Mouse (Mus musculus): ENCODE data around the gene Kansl2. TPM values are rescaled to one million over a fixed set of nuclear protein-coding genes. Genes with fewer than 3 reads are reported as not detected.

Kansl2 gene
- polyA plus RNA-seq, 1 experiment from 2014 or later, result 175 TPM

- H3K4me3 ChIP-seq, result no peak overlapping the region
- H3K9ac ChIP-seq (replicated peaks), result no peak overlapping the region
- H3K27me3 ChIP-seq, result no peaks in the 10 kb centered on the region
- WGBS, result 80% methylated on average over 18 of the region's 18 CpGs
- H3K4me2 ChIP-seq (replicated peaks), result no peak overlapping the region
- ATAC-seq (ENCODE audit: low FRiP score, low read depth), result no peak
- no peaks in the 10 kb centered on the region for H3K36me3 ChIP-seq
- no peaks in the 10 kb centered on the region for H3K4me1 ChIP-seq
- H3K9me3 ChIP-seq, result no peaks in the 10 kb centered on the region
- no peak overlapping the region for H3K27ac ChIP-seq (replicated peaks)
Measured at GRCm38 (mm10) chr15:98483907-98484886, 49.9 kb downstream of the Kansl2 start.

- Histone ChIP-seq H3K27ac (replicated peaks) (no peak within 1 kb of the TSS), H3K36me3 (no peaks in the 10 kb centered on the region), H3K9ac (replicated peaks) (no peak within 1 kb of the TSS), H3K4me1 (no peaks in the 10 kb centered on the region), H3K27me3 (no peaks in the 10 kb centered on the region), H3K9me3 (no peaks in the 10 kb centered on the region), H3K4me3 (no peak within 1 kb of the TSS), H3K4me2 (replicated peaks) (no peak within 1 kb of the TSS)
- no peak for ATAC-seq (ENCODE audit: low FRiP score, low read depth)
- 60% methylated on average over 3 of the region's 3 CpGs for WGBS
Measured at GRCm38 (mm10) chr15:98482701-98483100, 51.4 kb downstream of the Kansl2 start, which contains the start of gene Lalba. Lalba (minus strand) TSS chr15:98482721.

- H3K27me3 ChIP-seq, result no peaks in the 10 kb centered on the region
- H3K9me3 ChIP-seq, result no peaks in the 10 kb centered on the region
- H3K4me1 ChIP-seq, result no peaks in the 10 kb centered on the region
- no peak overlapping the region for H3K4me3 ChIP-seq
- ATAC-seq (ENCODE audit: low FRiP score, low read depth), result no peak
- 67% methylated on average over 7 of the region's 7 CpGs for WGBS
- H3K36me3 ChIP-seq, result no peaks in the 10 kb centered on the region
- H3K4me2 ChIP-seq (replicated peaks), result no peak overlapping the region
- no peak overlapping the region for H3K27ac ChIP-seq (replicated peaks)
- no peak overlapping the region for H3K9ac ChIP-seq (replicated peaks)
Measured at GRCm38 (mm10) chr15:98479568-98480102, 54.4 kb downstream of the Kansl2 start.

GRCm38 (mm10) chr15:98476281-98476680, 57.8 kb downstream of the Kansl2 start:
- 83% methylated on average over 5 of the region's 5 CpGs for WGBS
- H3K27ac ChIP-seq (replicated peaks), result no peak overlapping the region
- H3K9me3 ChIP-seq, result no peaks in the 10 kb centered on the region
- H3K4me1 ChIP-seq, result no peaks in the 10 kb centered on the region
- no peaks in the 10 kb centered on the region for H3K36me3 ChIP-seq
- no peak overlapping the region for H3K4me2 ChIP-seq (replicated peaks)
- no peaks in the 10 kb centered on the region for H3K27me3 ChIP-seq
- H3K9ac ChIP-seq (replicated peaks), result no peak overlapping the region
- no peak overlapping the region for H3K4me3 ChIP-seq
- ATAC-seq (ENCODE audit: low FRiP score, low read depth), result no peak

- ATAC-seq (ENCODE audit: low FRiP score, low read depth), result no peak
- no peaks in the 10 kb centered on the region for H3K27me3 ChIP-seq
- no peak overlapping the region for H3K9ac ChIP-seq (replicated peaks)
- H3K4me1 ChIP-seq, result no peaks in the 10 kb centered on the region
- no peaks in the 10 kb centered on the region for H3K36me3 ChIP-seq
- no peaks in the 10 kb centered on the region for H3K9me3 ChIP-seq
- no peak overlapping the region for H3K27ac ChIP-seq (replicated peaks)
- 57% methylated on average over 10 of the region's 10 CpGs for WGBS
- no peak overlapping the region for H3K4me2 ChIP-seq (replicated peaks)
- H3K4me3 ChIP-seq, result no peak overlapping the region
Measured at GRCm38 (mm10) chr15:98475382-98475781, 58.7 kb downstream of the Kansl2 start.

- WGBS, result 77% methylated on average over 10 of the region's 10 CpGs
- no peak overlapping the region for H3K4me3 ChIP-seq
- no peaks in the 10 kb centered on the region for H3K4me1 ChIP-seq
- ATAC-seq (ENCODE audit: low FRiP score, low read depth), result no peak
- no peak overlapping the region for H3K9ac ChIP-seq (replicated peaks)
- H3K27ac ChIP-seq (replicated peaks), result no peak overlapping the region
- H3K9me3 ChIP-seq, result no peaks in the 10 kb centered on the region
- no peaks in the 10 kb centered on the region for H3K36me3 ChIP-seq
- no peak overlapping the region for H3K4me2 ChIP-seq (replicated peaks)
- H3K27me3 ChIP-seq, result no peaks in the 10 kb centered on the region
Measured at GRCm38 (mm10) chr15:98474958-98475357, 59.1 kb downstream of the Kansl2 start.

- no peak for ATAC-seq (ENCODE audit: low FRiP score, low read depth)
- H3K27me3 ChIP-seq, result no peaks in the 10 kb centered on the region
- no peaks in the 10 kb centered on the region for H3K4me1 ChIP-seq
- H3K36me3 ChIP-seq, result no peaks in the 10 kb centered on the region
- WGBS, result 92% methylated on average over 13 of the region's 13 CpGs
- no peak overlapping the region for H3K4me3 ChIP-seq
- H3K9me3 ChIP-seq, result 0 out of 2 replicates have a peak, but pooled peaks cover 4% of the 10 kb centered on the region
- no peak overlapping the region for H3K9ac ChIP-seq (replicated peaks)
- H3K27ac ChIP-seq (replicated peaks), result no peak overlapping the region
- no peak overlapping the region for H3K4me2 ChIP-seq (replicated peaks)
Measured at GRCm38 (mm10) chr15:98471539-98471938, 62.5 kb downstream of the Kansl2 start.

GRCm38 (mm10) chr15:98469596-98469995, 64.5 kb downstream of the Kansl2 start, which contains the start of gene OR5BS1P:
OR5BS1P (plus strand) TSS chr15:98469896.
- H3K36me3 ChIP-seq, result no peaks in the 10 kb centered on the region
- H3K9me3 ChIP-seq, result 0 out of 2 replicates have a peak, but pooled peaks cover 4% of the 10 kb centered on the region
- no peak within 1 kb of the TSS for H3K9ac ChIP-seq (replicated peaks)
- no peak within 1 kb of the TSS for H3K4me2 ChIP-seq (replicated peaks)
- no peak for ATAC-seq (ENCODE audit: low FRiP score, low read depth)
- H3K4me1 ChIP-seq, result no peaks in the 10 kb centered on the region
- WGBS, result 94% methylated on average over 4 of the region's 4 CpGs
- H3K4me3 ChIP-seq, result no peak within 1 kb of the TSS
- no peaks in the 10 kb centered on the region for H3K27me3 ChIP-seq
- no peak within 1 kb of the TSS for H3K27ac ChIP-seq (replicated peaks)

Small RNA genes within 50 kb of the gene (microRNA-seq; reads per million reads assigned to microRNA genes)
- gene Mir1291, result 1.6 reads per million

Other genes with a start within 250 kb of the Kansl2 start
- gene Zfp641, start 238.1 kb downstream of the Kansl2 start, polyA plus RNA-seq (2016; fragmentation: Nextera tagmentation; extraction: Ambion mirVana), result 2.3 and 2.9 TPM in 2 replicates
- gene Olfr285, start 216.9 kb downstream of the Kansl2 start, polyA plus RNA-seq (2016; fragmentation: Nextera tagmentation; extraction: Ambion mirVana), result not detected in 2 replicates
- gene Olfr284, start 193.3 kb downstream of the Kansl2 start, polyA plus RNA-seq (2016; fragmentation: Nextera tagmentation; extraction: Ambion mirVana), result not detected in 2 replicates
- gene Olfr283, start 153.3 kb downstream of the Kansl2 start, polyA plus RNA-seq (2016; fragmentation: Nextera tagmentation; extraction: Ambion mirVana), result not detected in 2 replicates
- gene Olfr282, start 103.0 kb downstream of the Kansl2 start, polyA plus RNA-seq (2016; fragmentation: Nextera tagmentation; extraction: Ambion mirVana), result not detected in 2 replicates
- not detected in 2 replicates for gene Olfr281, start 81.7 kb downstream of the Kansl2 start, polyA plus RNA-seq (2016; fragmentation: Nextera tagmentation; extraction: Ambion mirVana)
- not detected in 2 replicates for gene OR5BS1P, start 64.4 kb downstream of the Kansl2 start, polyA plus RNA-seq (2016; fragmentation: Nextera tagmentation; extraction: Ambion mirVana)
- not detected in 2 replicates for gene Lalba, start 51.5 kb downstream of the Kansl2 start, polyA plus RNA-seq (2016; fragmentation: Nextera tagmentation; extraction: Ambion mirVana)
- not detected in 2 replicates for gene Olfr279, start 41.9 kb downstream of the Kansl2 start, polyA plus RNA-seq (2016; fragmentation: Nextera tagmentation; extraction: Ambion mirVana)
- gene Ccnt1, start 36.7 kb upstream of the Kansl2 start, polyA plus RNA-seq (2016; fragmentation: Nextera tagmentation; extraction: Ambion mirVana), result 63.3 and 63.9 TPM in 2 replicates
- gene 4930415O20Rik, start 36.7 kb upstream of the Kansl2 start, polyA plus RNA-seq (2016; fragmentation: Nextera tagmentation; extraction: Ambion mirVana), result not detected in 2 replicates
- 15.6 and 17.2 TPM in 2 replicates for gene Adcy6, start 75.8 kb upstream of the Kansl2 start, polyA plus RNA-seq (2016; fragmentation: Nextera tagmentation; extraction: Ambion mirVana)
- gene Cacnb3, start 96.6 kb upstream of the Kansl2 start, polyA plus RNA-seq (2016; fragmentation: Nextera tagmentation; extraction: Ambion mirVana), result 86.2 and 99.6 TPM in 2 replicates
- gene Ddx23, start 128.6 kb upstream of the Kansl2 start, polyA plus RNA-seq (2016; fragmentation: Nextera tagmentation; extraction: Ambion mirVana), result 24.4 and 29.3 TPM in 2 replicates
- gene Rnd1, start 143.2 kb upstream of the Kansl2 start, polyA plus RNA-seq (2016; fragmentation: Nextera tagmentation; extraction: Ambion mirVana), result 8.0 and 8.3 TPM in 2 replicates
- gene Ccdc65, start 173.9 kb upstream of the Kansl2 start, polyA plus RNA-seq (2016; fragmentation: Nextera tagmentation; extraction: Ambion mirVana), result 0.87 and 1.8 TPM in 2 replicates
- 5.7 and 9.2 TPM in 2 replicates for gene Fkbp11, start 193.9 kb upstream of the Kansl2 start, polyA plus RNA-seq (2016; fragmentation: Nextera tagmentation; extraction: Ambion mirVana)
- 56.0 and 64.4 TPM in 2 replicates for gene Arf3, start 228.9 kb upstream of the Kansl2 start, polyA plus RNA-seq (2016; fragmentation: Nextera tagmentation; extraction: Ambion mirVana)
- 0.14 and 0.34 TPM in 2 replicates for gene Wnt10b, start 243.9 kb upstream of the Kansl2 start, polyA plus RNA-seq (2016; fragmentation: Nextera tagmentation; extraction: Ambion mirVana)